23 mouse cellular contexts compared by ENCODE assay signal in genomic region chr4:87863212-87863611, GRCm38 (mm10).
"Had no signal": no experiment of that assay in that cellular context is flagged by ENCODE, and none has a peak within 500 bp of the region (broad histone marks: within the 10 kb centered on the region; RNA-seq: fewer than 3 reads in every experiment).

No protein-coding gene starts in this region.

- H3K4me3 ChIP-seq: heart, adult 2 months; heart, embryonic 13.5 days; heart, embryonic 15.5 days; hindbrain, embryonic 13.5 days; hindbrain, embryonic 15.5 days; kidney, embryonic 15.5 days; left cerebral cortex, adult 2 months; limb, embryonic 12.5 days; liver, embryonic 13.5 days; liver, embryonic 15.5 days had no signal

- H3K36me3 ChIP-seq: heart, embryonic 13.5 days; heart, embryonic 15.5 days; hindbrain, embryonic 13.5 days; hindbrain, embryonic 15.5 days; kidney, embryonic 15.5 days; limb, embryonic 12.5 days; liver, embryonic 13.5 days; liver, embryonic 15.5 days had no signal

- ATAC-seq: hindbrain, postnatal 0 days; intestine, embryonic 16.5 days had no signal

- H3K4me1 ChIP-seq: heart, embryonic 15.5 days had no signal

- H3K9me3 ChIP-seq: heart, embryonic 13.5 days; heart, embryonic 15.5 days; hindbrain, embryonic 13.5 days; hindbrain, embryonic 15.5 days; kidney, embryonic 15.5 days; limb, embryonic 12.5 days; liver, embryonic 13.5 days; liver, embryonic 15.5 days had no signal

- H3K27me3 ChIP-seq: heart, embryonic 13.5 days; heart, embryonic 15.5 days; hindbrain, embryonic 13.5 days; hindbrain, embryonic 15.5 days; kidney, embryonic 15.5 days; limb, embryonic 12.5 days; liver, embryonic 13.5 days; liver, embryonic 15.5 days had no signal

- DNase-seq: gastrocnemius, postnatal 14 days; gastrocnemius, postnatal 36 days; heart, adult 2 months; heart, postnatal 14 days; heart, postnatal 36 days; kidney, adult 11 months; kidney, adult 2 months; kidney, adult 9 months; kidney, postnatal 14 days; kidney, postnatal 36 days; left cerebral cortex, postnatal 4 days; liver; liver, embryonic 13.5 days had no signal
